Mouse (Mus musculus) embryonic facial prominence, embryonic 14.5 days (tissue): ENCODE results near the gene Naip6. TPM values are rescaled to one million over a fixed set of nuclear protein-coding genes. Genes with fewer than 3 reads are reported as not detected.
"Not testable (repeated sequence)": the region's sequence is repeated elsewhere in the genome, so short reads cannot be mapped to it uniquely, and the experiment has no call there.

Experiments used
- ATAC-seq: fragments of 200-750 bp; cut with Nextera tagmentation; 2 replicates; pipeline ENCODE4 v1.8.0; 2017; ENCODE audit warnings: low read depth, moderate number of reproducible peaks, moderate TSS enrichment
- DNase-seq: peaks from one replicate; pipeline ENCODE4 v3.0.0-alpha.2; 2015; ENCODE audit warnings: low spot score
- H3K27ac ChIP-seq: fragments of 300-500 bp; sonication (generic); replicated peaks from 2 replicates; pipeline ENCODE4 v1.5.1; 2014; ENCODE audit warnings: low read depth, mild to moderate bottlenecking, low read length, moderate library complexity
- H3K27me3 ChIP-seq: fragments of 300-500 bp; sonication (generic); replicated peaks from 2 replicates; pipeline ENCODE4 v1.6.1; 2014; ENCODE audit warnings: low read length; ENCODE audit not compliant: control insufficient read depth, insufficient read depth
- H3K36me3 ChIP-seq: fragments of 300-500 bp; sonication (generic); 2 replicates; pipeline ENCODE4 v1.6.1; 2014; ENCODE audit warnings: low read length, mixed read lengths; ENCODE audit not compliant: control insufficient read depth, insufficient read depth
- H3K4me1 ChIP-seq: fragments of 300-500 bp; sonication (generic); 2 replicates; pipeline ENCODE4 v1.6.1; 2014; ENCODE audit warnings: antibody characterized with exemption, low read length; ENCODE audit not compliant: control insufficient read depth, insufficient read depth
- H3K4me2 ChIP-seq: fragments of 300-500 bp; sonication (generic); 2 replicates; pipeline ENCODE4 v1.6.1; 2014; ENCODE audit warnings: low read depth, mild to moderate bottlenecking, low read length, moderate library complexity, mixed read lengths
- H3K4me3 ChIP-seq: fragments of 300-500 bp; sonication (generic); 2 replicates; pipeline ENCODE4 v1.5.1; 2014; ENCODE audit warnings: low read depth, mild to moderate bottlenecking, low read length
- H3K9ac ChIP-seq: fragments of 300-500 bp; sonication (generic); 2 replicates; pipeline ENCODE4 v1.6.1; 2014; ENCODE audit warnings: low read depth, mild to moderate bottlenecking, low read length, moderate library complexity, mixed read lengths
- H3K9me3 ChIP-seq: fragments of 300-500 bp; sonication (generic); 2 replicates; pipeline ENCODE4 v1.6.1; 2016; ENCODE audit warnings: low read length; ENCODE audit not compliant: control insufficient read depth
- WGBS: fragments of 180-500 bp; shearing (Covaris S2); extraction: QIAGEN DNeasy Blood & Tissue Kit; methylation state at CpG from one replicate; pipeline ENCODE4 v1.1.7; 2014; 5-methylcytosine and 5-hydroxymethylcytosine counted together
- polyA plus RNA-seq: library from polyadenylated mRNA; unstranded; fragments of >200 nt; fragmentation: Nextera tagmentation; extraction: Ambion mirVana; gene quantifications from 2 replicates; pipeline ENCODE4 v1.2.1, GENCODE M21; 2014

The Naip6 gene
- polyA plus RNA-seq, 1 experiment from 2014 or later: 0.10 TPM

DNA sequence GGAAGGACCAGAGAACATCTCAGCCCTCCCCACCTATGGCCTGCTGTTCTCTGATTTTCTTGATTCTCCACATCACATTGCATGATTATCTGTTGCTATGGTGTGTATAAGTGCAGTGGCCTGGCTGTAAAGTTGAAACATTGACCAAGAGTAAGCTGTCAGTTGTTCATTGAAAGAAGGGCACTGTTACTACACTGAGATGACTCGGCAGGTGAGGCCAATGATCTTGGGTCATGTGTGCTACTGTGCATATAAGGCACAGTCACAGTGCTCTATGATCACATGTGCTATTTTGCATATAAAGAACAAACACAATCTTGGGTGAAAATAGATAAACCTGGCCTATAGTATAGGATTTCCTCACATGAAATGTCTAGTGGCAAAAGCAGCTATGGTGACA, 32.9 kb downstream of the Naip6 start:
- Histone ChIP-seq H3K27ac (no peak overlapping the region), H3K9ac (no peak overlapping the region), H3K4me2 (no peak overlapping the region), H3K9me3 (no peaks in the 10 kb centered on the region), H3K4me1 (no peaks in the 10 kb centered on the region), H3K27me3 (no peaks in the 10 kb centered on the region), H3K36me3 (no peaks in the 10 kb centered on the region), H3K4me3 (no peak overlapping the region)
- WGBS: 79% methylated on average over 1 of the region's 1 CpGs
- DNase-seq (no peak), ATAC-seq (no peak)

DNA sequence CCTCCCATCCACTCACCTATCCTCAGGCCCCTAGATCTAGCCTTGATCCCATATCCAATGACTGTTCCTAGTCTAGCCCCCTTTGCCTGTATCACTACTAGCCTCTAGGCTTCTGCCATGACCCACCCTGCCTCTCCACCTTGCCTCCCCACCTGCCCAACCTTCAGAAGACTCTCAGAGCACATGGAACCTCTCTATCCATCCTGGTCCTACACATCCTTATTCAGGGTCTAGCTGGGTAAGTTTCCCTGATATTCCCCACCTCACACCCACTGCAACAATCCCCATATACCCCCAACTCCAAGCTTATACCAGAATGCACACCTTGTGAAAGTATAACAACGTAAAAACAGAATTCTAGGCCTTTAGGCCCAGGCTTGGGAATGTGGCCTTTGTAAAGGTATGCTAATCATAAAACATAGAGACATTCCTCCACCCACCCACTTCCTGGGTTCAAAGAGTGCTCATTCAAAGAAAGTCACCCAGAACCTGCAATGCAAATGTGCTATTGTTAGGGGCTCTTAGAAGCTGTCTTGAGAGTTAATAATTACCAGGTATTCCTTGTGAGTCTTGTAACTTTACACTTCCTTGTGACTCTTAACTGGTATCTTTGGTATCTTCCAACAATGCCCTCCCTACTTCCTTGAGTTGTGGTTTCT, 45.9 kb downstream of the Naip6 start:
- no CpG with 5 or more reads among the region's 1 CpGs for WGBS
- H3K27me3 ChIP-seq, H3K4me2 ChIP-seq, H3K36me3 ChIP-seq, DNase-seq, ATAC-seq, H3K9ac ChIP-seq, H3K4me1 ChIP-seq, H3K4me3 ChIP-seq, H3K27ac ChIP-seq, H3K9me3 ChIP-seq: not testable (repeated sequence)

DNA sequence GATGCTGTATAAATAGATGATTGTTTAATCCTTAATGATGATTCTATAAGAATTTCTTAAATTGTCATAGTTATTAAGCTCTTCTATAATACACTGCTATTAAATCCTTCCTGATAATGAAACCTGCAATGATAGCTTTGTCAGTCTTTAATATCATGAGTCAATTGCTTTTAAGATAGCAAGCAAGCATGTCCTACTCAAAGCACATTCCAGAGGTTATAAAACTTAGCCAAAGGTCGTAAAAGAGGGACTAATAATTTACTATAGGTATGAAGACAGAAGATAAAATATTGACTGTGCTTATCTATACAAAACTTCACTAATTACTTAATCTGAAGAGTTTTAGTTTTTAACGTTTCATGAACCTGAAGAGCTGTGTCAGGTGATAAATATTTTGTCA, 60.5 kb downstream of the Naip6 start:
- not testable (repeated sequence) for H3K9me3 ChIP-seq, DNase-seq, H3K27me3 ChIP-seq, H3K4me2 ChIP-seq, H3K36me3 ChIP-seq, H3K27ac ChIP-seq, H3K4me1 ChIP-seq, ATAC-seq, H3K4me3 ChIP-seq, H3K9ac ChIP-seq
- WGBS: 65% methylated on average over 2 of the region's 2 CpGs

DNA sequence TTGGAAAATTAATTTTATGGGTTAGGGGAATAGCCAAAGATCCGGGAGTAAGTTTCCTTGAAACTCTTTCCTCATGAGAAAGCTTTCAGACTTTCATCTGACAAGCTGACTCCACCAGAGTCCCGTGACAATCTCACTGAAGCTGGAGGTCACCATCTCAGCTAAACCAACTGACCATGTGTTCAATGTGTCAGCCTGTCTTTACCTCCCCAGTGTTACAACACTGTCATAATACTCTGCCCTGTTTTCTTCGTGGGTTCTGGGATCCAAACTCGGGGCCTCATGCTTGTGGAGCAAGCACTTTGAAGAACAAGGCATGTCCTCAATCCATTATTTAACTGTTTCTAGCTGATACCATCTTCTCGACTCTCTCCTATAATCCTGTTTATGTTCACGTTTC, 61.5 kb downstream of the Naip6 start:
- WGBS: 85% methylated on average over 5 of the region's 6 CpGs
- H3K4me2 ChIP-seq, H3K4me1 ChIP-seq, ATAC-seq, H3K27me3 ChIP-seq, H3K4me3 ChIP-seq, H3K36me3 ChIP-seq, H3K9ac ChIP-seq, H3K9me3 ChIP-seq, H3K27ac ChIP-seq, DNase-seq: not testable (repeated sequence)

GRCm38 (mm10) chr13:100251897-100252296, 65.6 kb downstream of the Naip6 start:
- H3K4me3 ChIP-seq, ATAC-seq, DNase-seq, H3K4me1 ChIP-seq, H3K4me2 ChIP-seq, H3K9ac ChIP-seq, H3K36me3 ChIP-seq, H3K27ac ChIP-seq, H3K9me3 ChIP-seq, H3K27me3 ChIP-seq: not testable (repeated sequence)
- WGBS: 89% methylated on average over 2 of the region's 2 CpGs

- not testable (repeated sequence) for H3K27me3 ChIP-seq, H3K4me2 ChIP-seq, H3K36me3 ChIP-seq, H3K27ac ChIP-seq, H3K4me1 ChIP-seq, H3K4me3 ChIP-seq, H3K9me3 ChIP-seq, ATAC-seq, DNase-seq, H3K9ac ChIP-seq
- 82% methylated on average over 5 of the region's 5 CpGs for WGBS
Observed at GRCm38 (mm10) chr13:100246896-100247519, 70.5 kb downstream of the Naip6 start.

- H3K4me1 ChIP-seq, H3K4me2 ChIP-seq, DNase-seq, H3K9ac ChIP-seq, H3K27me3 ChIP-seq, ATAC-seq, H3K36me3 ChIP-seq, H3K27ac ChIP-seq, H3K4me3 ChIP-seq, H3K9me3 ChIP-seq: not testable (repeated sequence)
- 79% methylated on average over 4 of the region's 4 CpGs for WGBS
Observed at GRCm38 (mm10) chr13:100246223-100246622, 71.3 kb downstream of the Naip6 start, which contains the start of gene Naip5. Gene Naip5, minus strand, starts transcription at chr13:100246323.

GRCm38 (mm10) chr13:100243702-100244101, 73.8 kb downstream of the Naip6 start:
- H3K4me3 ChIP-seq: no peak overlapping the region
- H3K4me1 ChIP-seq: no peaks in the 10 kb centered on the region
- no peak overlapping the region for H3K27ac ChIP-seq
- no peak for ATAC-seq
- H3K4me2 ChIP-seq: no peak overlapping the region
- H3K27me3 ChIP-seq: no peaks in the 10 kb centered on the region
- H3K9ac ChIP-seq: no peak overlapping the region
- H3K9me3 ChIP-seq: no peaks in the 10 kb centered on the region
- H3K36me3 ChIP-seq: no peaks in the 10 kb centered on the region
- DNase-seq: no peak
